Mouse (Mus musculus) forelimb bud, embryonic 11.5 days (tissue): ENCODE measurements around the gene Gm10521.
"Not testable (repeated sequence)": the region's sequence is repeated elsewhere in the genome, so short reads cannot be mapped to it uniquely, and the experiment has no call there.

Experiments
- DNase-seq: peaks from one replicate; pipeline ENCODE4 v3.0.0-alpha.2; 2012; ENCODE audit warnings: low read depth, low spot score

The Gm10521 gene

DNA sequence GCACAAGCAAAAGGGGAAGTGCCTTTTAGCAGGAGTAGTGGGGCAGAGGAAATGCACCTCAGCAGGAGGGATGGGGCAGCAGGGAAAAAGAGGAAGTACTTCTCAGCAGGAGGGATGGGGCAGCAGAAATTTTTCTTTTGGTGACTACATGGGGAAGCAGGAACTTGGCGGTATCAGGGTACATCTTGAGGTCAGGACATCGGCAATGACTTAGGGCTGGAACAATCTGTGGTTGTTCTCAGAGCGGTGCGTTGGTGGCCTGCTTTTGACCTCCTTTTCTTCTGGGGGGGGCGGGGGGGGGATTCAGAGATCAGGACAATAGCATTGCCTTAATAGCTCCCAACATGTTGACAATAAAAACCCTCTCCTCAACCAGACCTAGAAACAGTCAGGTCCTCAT, at the start of gene Gm10521:
Gene Gm10521, plus strand, starts transcription at position 301 of the 400 bp plus-strand sequence.
- not testable (repeated sequence) for DNase-seq

DNA sequence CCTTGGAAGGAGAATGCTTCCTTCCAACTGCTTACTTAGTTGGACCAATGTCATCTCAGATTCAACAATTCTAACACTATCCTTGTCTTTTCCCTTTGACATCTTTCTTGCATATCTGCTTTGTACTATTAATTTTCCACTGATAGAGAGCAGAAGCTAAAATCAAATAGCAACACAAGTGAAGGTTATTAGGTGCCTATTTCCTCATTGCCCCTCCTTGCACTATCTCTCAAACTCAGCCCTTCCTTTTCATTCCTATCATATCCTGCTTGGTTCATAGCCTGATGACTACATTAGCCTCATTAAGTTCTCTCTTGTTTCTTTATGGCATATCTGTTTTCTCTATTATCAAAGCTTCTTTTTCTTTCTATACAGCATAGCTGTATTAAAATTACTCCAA, 47.3 kb upstream of the Gm10521 start:
- no peak for DNase-seq

- DNase-seq = no peak
These were observed 46.7 kb upstream of the Gm10521 start for GRCm38 (mm10) chr1:171848757-171849156.

DNA sequence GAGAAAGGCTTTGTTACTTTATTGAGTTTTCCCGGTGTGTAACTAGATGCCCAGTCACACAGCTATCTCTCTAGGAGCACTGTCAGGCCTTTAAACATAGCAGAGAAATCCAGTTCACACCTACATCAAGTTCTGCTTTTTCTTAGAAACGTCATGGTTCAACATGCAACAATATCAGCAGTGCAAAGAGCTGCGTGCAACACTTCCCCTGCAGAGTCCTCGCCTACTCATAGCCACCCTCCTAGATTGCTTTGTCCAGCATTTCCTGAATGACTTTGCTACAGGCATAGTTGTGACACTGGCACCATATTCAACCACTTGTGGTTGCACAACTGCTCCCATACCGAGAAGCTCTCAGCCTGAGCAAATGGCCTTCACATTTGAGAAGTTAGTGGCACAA, 46.0 kb upstream of the Gm10521 start:
- DNase-seq = no peak

GRCm38 (mm10) chr1:171865467-171865866, 30.0 kb upstream of the Gm10521 start:
- no peak for DNase-seq

DNA sequence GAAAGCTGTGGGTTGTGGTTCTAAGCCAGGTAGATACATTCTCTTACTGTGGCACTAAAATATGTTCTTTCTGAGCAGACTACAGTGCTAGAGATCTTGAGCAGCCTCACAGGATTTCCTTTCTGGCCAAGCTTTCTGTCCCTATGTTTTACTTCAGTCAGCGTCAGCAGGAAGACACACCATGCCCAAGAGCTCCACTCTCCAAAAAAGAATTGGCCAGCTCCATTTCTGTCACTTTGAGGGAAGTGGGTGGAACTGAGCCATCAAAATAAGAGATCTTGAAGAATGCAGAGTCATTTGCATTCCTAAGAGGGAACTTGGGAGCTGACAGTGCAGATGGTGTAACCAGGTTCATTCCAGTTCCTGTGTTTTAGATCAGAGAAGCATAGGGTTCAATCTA, 8.5 kb upstream of the Gm10521 start:
- no peak for DNase-seq

- no peak for DNase-seq
These were observed 8.5 kb downstream of the Gm10521 start for GRCm38 (mm10) chr1:171904011-171904410.

GRCm38 (mm10) chr1:171915638-171916458, 20.4 kb downstream of the Gm10521 start:
- DNase-seq = no peak

- DNase-seq = no peak
These were observed 22.0 kb downstream of the Gm10521 start, which contains the start of gene Slamf6 for GRCm38 (mm10) chr1:171917305-171918039. TSS of gene Slamf6 (plus strand) at chr1:171917515.

GRCm38 (mm10) chr1:171918136-171918920, 22.9 kb downstream of the Gm10521 start:
- no peak for DNase-seq

DNA sequence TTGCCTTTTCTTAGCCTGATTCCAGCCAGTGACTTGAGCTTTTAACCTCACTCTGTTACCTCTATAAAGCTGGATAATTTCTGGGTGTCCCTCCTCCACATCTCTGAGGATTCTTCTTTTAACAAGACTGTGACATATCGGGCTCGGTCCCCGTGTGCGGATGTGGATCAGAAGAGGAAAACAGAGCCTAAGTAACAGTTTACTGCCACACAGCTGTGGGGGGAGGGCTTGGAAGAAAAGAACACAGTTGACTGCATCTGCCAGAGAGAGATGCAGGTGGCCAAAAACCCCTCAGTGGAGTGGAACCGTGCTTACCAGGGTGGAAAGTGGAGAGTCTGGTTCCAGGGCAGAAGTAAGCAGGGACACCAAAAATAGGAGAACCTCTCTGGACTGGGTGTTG, 23.7 kb downstream of the Gm10521 start:
- no peak for DNase-seq

DNA sequence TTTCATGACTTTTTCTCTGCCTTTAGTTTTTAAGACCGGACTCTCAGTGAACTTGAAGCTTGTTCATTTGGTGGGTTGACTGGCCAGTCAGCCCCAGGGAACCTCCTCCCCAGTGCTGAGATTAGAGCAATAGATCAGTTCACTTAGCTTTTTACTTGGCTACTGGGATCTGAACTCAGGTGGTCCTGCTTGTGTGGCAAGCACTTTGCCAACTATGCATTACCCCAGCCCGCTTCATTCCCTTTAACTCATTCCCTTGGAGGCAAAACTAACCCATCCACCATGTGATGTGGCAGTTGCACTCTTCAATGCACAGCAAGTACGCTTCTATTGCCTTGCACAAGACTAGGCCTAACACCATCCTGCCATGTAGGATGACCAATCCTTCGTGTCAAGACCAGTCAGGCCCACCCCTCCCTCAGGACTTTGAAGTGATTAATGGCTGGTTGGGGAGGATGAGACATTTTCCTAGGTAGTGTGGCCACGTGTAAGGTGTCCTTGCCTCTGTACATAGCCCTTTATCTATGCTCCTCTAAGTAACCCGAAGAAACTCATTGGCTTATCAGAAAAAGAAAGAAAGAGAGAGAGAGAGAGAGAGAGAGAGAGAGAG, 24.5 kb downstream of the Gm10521 start:
- no peak for DNase-seq

DNA sequence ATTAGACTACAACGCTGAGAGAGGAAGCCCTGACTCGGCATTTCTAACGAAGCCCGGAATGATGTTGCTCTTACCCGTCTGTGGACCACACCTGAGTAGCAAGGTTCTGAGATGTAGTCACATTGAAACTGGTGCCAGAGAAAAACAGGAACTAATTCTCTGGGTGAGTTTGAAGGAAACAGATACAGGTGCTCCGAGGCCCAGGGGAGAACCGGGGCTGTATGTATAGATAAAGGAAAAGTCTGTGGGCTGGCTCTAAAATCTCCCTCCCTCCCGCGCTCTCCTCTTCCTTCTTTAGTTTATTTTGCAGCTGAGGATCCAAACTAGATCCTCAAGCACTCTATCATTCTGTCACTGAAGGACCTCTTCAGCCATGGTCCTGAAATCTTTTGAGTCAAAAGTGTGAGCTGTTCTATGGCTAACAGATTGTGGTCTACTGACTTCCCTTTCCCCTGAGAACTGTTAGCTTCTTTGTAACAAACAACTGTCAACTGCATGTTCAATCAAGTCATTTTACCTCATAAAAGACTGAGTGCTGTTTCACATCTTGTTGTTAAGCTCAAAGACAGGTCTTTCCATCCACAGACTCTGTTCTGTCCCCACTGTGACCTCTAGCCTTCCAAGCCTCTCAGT, 25.6 kb downstream of the Gm10521 start:
- no peak for DNase-seq

- no peak for DNase-seq
These were observed 26.2 kb downstream of the Gm10521 start for GRCm38 (mm10) chr1:171921641-171922040.

DNA sequence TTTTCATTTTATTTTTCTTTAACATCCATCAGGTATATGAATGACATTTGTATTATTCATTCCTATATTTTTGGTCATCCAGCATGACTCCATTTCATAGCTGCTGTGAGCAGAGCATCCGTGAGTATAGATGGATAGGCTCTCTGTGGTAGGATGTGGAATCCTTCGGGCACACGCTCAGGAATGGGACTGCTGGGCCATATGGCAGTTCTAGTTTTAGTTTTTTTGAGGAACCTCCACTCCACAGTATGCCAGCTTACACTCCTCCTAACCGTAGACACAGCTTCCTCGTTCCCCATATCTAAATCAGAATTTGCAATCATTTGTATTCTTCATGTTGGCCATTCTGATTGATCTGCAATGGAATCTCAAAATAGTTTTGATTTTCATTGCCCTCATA, 27.4 kb downstream of the Gm10521 start:
- no peak for DNase-seq

GRCm38 (mm10) chr1:171924900-171925299, 29.4 kb downstream of the Gm10521 start:
- DNase-seq = no peak

GRCm38 (mm10) chr1:171933851-171934250, 38.4 kb downstream of the Gm10521 start:
- no peak for DNase-seq

DNA sequence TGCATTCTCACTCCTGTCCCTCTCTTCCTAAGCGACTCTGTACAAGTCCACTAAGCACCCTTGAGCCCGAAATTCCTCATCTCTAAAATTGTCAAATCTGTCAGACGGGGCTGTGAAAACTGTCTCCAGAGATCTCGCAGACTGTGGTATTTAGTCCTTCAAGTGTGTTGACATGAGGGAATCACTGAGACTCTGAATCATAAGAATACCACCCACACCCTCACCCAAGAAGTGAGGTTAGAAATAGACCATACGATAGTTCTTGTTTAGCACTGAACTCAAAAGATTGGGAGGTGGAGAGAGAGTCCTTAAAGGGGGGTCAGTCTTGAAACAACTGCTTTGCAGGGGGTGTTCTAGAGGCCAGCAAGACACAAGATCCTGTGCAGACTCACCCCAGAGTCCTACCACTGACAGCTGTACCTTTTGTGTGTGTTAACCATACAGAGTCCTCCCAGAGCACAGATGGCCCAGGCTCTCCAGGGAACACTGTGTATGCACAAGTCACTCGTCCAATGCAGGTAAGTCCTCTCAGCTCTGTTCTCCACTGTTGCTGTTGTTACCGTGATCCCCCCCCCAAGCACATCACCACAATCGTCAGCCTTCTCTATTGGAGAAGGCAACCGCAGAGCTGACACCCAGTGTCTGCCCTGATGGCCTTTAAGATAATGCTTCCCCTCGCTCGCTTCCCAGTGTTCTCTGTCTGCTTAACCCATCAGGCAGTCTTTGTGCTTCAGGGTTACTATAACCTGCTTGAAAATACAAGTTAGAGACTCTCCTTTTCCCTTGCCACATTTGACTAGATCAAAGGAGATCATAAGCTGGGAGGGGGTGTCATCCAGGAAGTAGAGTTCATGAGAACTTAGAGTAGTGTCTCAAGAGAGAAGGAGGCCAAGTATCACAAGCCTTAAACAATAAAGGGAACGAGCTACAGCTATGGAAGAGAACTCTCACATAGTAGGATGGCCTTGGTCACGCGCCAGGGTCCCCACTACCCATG, 43.8 kb downstream of the Gm10521 start:
- no peak for DNase-seq

DNA sequence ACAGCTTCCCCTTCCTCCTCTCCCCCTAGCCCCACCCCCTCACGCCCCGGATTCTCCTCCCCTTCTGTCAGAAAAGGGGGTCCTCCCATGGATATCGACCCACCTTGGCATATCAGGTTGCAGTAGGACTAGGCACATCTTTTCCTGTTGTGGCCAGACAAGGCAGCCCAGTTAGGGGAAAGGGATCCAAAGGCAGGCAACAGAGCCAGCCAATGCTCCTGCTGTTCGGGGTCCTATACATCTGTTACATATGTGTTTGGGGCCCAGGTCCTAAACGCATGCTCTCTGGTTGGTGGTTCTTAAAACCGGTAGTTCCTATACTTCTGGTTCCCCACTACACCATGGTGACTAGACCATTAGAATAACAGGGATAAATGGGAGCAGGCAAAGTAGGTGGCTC, 45.2 kb downstream of the Gm10521 start:
- DNase-seq = no peak

- no peak for DNase-seq
These were observed 51.1 kb downstream of the Gm10521 start for GRCm38 (mm10) chr1:171946447-171946995.
